In genomic region chr19:59630095-59630494, GRCm38 (mm10) we compare ENCODE assay signal across 20 mouse cellular contexts.
DNase-seq lines count a peak whose midpoint lies in the region; ATAC-seq lines count a peak whose summit lies in the region.
"Had no signal": no experiment of that assay in that cellular context is flagged by ENCODE, and none has a peak within 500 bp of the region (broad histone marks: within the 10 kb centered on the region; RNA-seq: fewer than 3 reads in every experiment).

No protein-coding gene starts in this region.

- peak; percentile 59 for DNase-seq in midbrain, embryonic 11.5 days (ENCODE audit: low spot score, missing footprints)
- DNase-seq in midbrain, embryonic 14.5 days: no peak
- peak; percentile 21 for DNase-seq in kidney, postnatal 10 days
- DNase-seq in thymus, adult 18-20 months: no peak
- no peak for DNase-seq in cerebellum, postnatal 25 days
- no peak for DNase-seq in left cerebral cortex, adult 9 months (ENCODE audit: low spot score in 2 of 2)
- DNase-seq: adrenal gland, adult 2 months; adrenal gland, postnatal 25 days; cerebellum, adult 18-20 months; cerebellum, adult 9-11 months; gastrocnemius, adult 2 months; gastrocnemius, postnatal 25 days; heart, postnatal 10 days; heart, postnatal 4 days had no signal

- no peaks in the 10 kb centered on the region for H3K36me3 ChIP-seq in midbrain, embryonic 11.5 days (ENCODE audit: control insufficient read depth, insufficient read depth, low read length)
- H3K36me3 ChIP-seq in midbrain, embryonic 14.5 days (ENCODE audit: control insufficient read depth, insufficient read depth, low read length): no peaks in the 10 kb centered on the region
- H3K36me3 ChIP-seq in kidney, embryonic 14.5 days (ENCODE audit: control insufficient read depth, insufficient read depth, low read length): no peaks in the 10 kb centered on the region
- H3K36me3 ChIP-seq: forebrain, embryonic 12.5 days; heart, embryonic 10.5 days; hindbrain, embryonic 12.5 days had no signal

- WGBS in midbrain, embryonic 11.5 days: 67% methylated on average over 8 of the region's 8 CpGs
- WGBS in midbrain, embryonic 14.5 days: 71% methylated on average over 8 of the region's 8 CpGs
- 35% methylated on average over 8 of the region's 8 CpGs for WGBS in kidney, embryonic 14.5 days

- no peak overlapping the region for H3K9ac ChIP-seq in midbrain, embryonic 11.5 days (ENCODE audit: low read length)
- no peak overlapping the region for H3K9ac ChIP-seq in midbrain, embryonic 14.5 days (replicated peaks; ENCODE audit: low read length)
- H3K9ac ChIP-seq in kidney, embryonic 14.5 days (ENCODE audit: low read depth, low read length): no peak overlapping the region
- H3K9ac ChIP-seq: forebrain, embryonic 12.5 days; hindbrain, embryonic 12.5 days had no signal

- no peak for ATAC-seq in midbrain, embryonic 11.5 days (ENCODE audit: low FRiP score)
- ATAC-seq in midbrain, embryonic 14.5 days (ENCODE audit: low FRiP score, low TSS enrichment): no peak
- peak; percentile 81 for ATAC-seq in kidney, embryonic 14.5 days (ENCODE audit: low FRiP score, low TSS enrichment)
- ATAC-seq: forebrain, embryonic 16.5 days; hindbrain, embryonic 16.5 days had no signal

- no peak overlapping the region for H3K27ac ChIP-seq in midbrain, embryonic 11.5 days (ENCODE audit: low read depth, low read length)
- no peak overlapping the region for H3K27ac ChIP-seq in midbrain, embryonic 14.5 days (replicated peaks; ENCODE audit: low read depth, low read length)
- peak overlapping the region; percentile 86 for H3K27ac ChIP-seq in kidney, embryonic 14.5 days (ENCODE audit: low read depth, low read length)
- H3K27ac ChIP-seq: forebrain, embryonic 12.5 days; gastrocnemius, adult 2 months; heart, embryonic 10.5 days; hindbrain, embryonic 12.5 days had no signal

- H3K4me2 ChIP-seq in midbrain, embryonic 11.5 days: no peak overlapping the region
- H3K4me2 ChIP-seq in midbrain, embryonic 14.5 days (ENCODE audit: low read length): no peak overlapping the region
- H3K4me2 ChIP-seq in kidney, embryonic 14.5 days (replicated peaks; ENCODE audit: low read depth, low read length): no peak overlapping the region; the same call in 1 of the 2 replicates
- H3K4me2 ChIP-seq: forebrain, embryonic 12.5 days; hindbrain, embryonic 12.5 days had no signal

- H3K9me3 ChIP-seq in midbrain, embryonic 11.5 days (ENCODE audit: control insufficient read depth, low read length): no peaks in the 10 kb centered on the region
- H3K9me3 ChIP-seq in midbrain, embryonic 14.5 days (ENCODE audit: control insufficient read depth, low read length): no peaks in the 10 kb centered on the region
- H3K9me3 ChIP-seq in kidney, embryonic 14.5 days (ENCODE audit: control insufficient read depth, low read length): no peaks in the 10 kb centered on the region
- H3K9me3 ChIP-seq: forebrain, embryonic 12.5 days; heart, embryonic 10.5 days; hindbrain, embryonic 12.5 days had no signal

- H3K4me1 ChIP-seq in midbrain, embryonic 11.5 days (ENCODE audit: control insufficient read depth, insufficient read depth, low read length): no peaks in the 10 kb centered on the region
- H3K4me1 ChIP-seq in midbrain, embryonic 14.5 days (ENCODE audit: control insufficient read depth, insufficient read depth, low read length): peaks cover 17% of the 10 kb centered on the region
- H3K4me1 ChIP-seq in kidney, embryonic 14.5 days (ENCODE audit: control insufficient read depth, insufficient read depth, low read length): peaks cover 22% of the 10 kb centered on the region

- no peaks in the 10 kb centered on the region for H3K27me3 ChIP-seq in midbrain, embryonic 11.5 days (ENCODE audit: control insufficient read depth, insufficient read depth, low read length)
- no peaks in the 10 kb centered on the region for H3K27me3 ChIP-seq in midbrain, embryonic 14.5 days (ENCODE audit: control insufficient read depth, insufficient read depth, low read length)
- H3K27me3 ChIP-seq in kidney, embryonic 14.5 days (ENCODE audit: control insufficient read depth, insufficient read depth, low read length): no peaks in the 10 kb centered on the region
- H3K27me3 ChIP-seq: hindbrain, embryonic 12.5 days had no signal

- no peak overlapping the region for H3K4me3 ChIP-seq in midbrain, embryonic 11.5 days (ENCODE audit: low read depth, low read length)
- no peak overlapping the region for H3K4me3 ChIP-seq in midbrain, embryonic 14.5 days (replicated peaks; ENCODE audit: low read depth, low read length)
- no peak overlapping the region for H3K4me3 ChIP-seq in kidney, embryonic 14.5 days (ENCODE audit: low read length)
- H3K4me3 ChIP-seq: forebrain, embryonic 12.5 days; gastrocnemius, adult 2 months; heart, embryonic 10.5 days; hindbrain, embryonic 12.5 days had no signal

Comparison
In these comparisons a context has a peak if more than half of its experiments do, and no peak if none do; other contexts are left out.
1. DNase-seq: peak in midbrain, embryonic 11.5 days (single experiment) and kidney, postnatal 10 days (single experiment); none in midbrain, embryonic 14.5 days (single experiment), thymus, adult 18-20 months (0 of 2), cerebellum, postnatal 25 days (0 of 2) and left cerebral cortex, adult 9 months (0 of 2).